Mouse (Mus musculus): ENCODE results near the gene Zmym1.
"Not testable (repeated sequence)": the region's sequence is repeated elsewhere in the genome, so short reads cannot be mapped to it uniquely, and the experiment has no call there.

GRCm38 (mm10) chr4:127099552-127099951, 38.6 kb upstream of the Zmym1 start:
- TF ChIP-seq E2F4 (IDR thresholded peaks at IDR 0.05; ENCODE audit: insufficient read depth); USF1 (IDR thresholded peaks at IDR 0.05; ENCODE audit: low read depth); MAX (IDR thresholded peaks at IDR 0.05; ENCODE audit: low read depth); POLR2A (IDR thresholded peaks at IDR 0.05; ENCODE audit: insufficient read length, low read depth); MYOG (IDR thresholded peaks at IDR 0.05; ENCODE audit: control insufficient read depth in 1 of 3, insufficient read depth in 1 of 3, insufficient read length in 2 of 3, low read depth in 2 of 3); CEBPB (IDR thresholded peaks at IDR 0.05; ENCODE audit: insufficient read depth, poor library complexity, severe bottlenecking); POLR2AphosphoS2 (IDR thresholded peaks at IDR 0.05; ENCODE audit: insufficient read length, low read depth); SRF (IDR thresholded peaks at IDR 0.05; ENCODE audit: control insufficient read depth, insufficient read length, low read depth); REST (IDR thresholded peaks at IDR 0.05; ENCODE audit: insufficient read depth, insufficient read length): not testable (repeated sequence)

Measured in myocyte (in vitro differentiated cells).